Mouse (Mus musculus): Measurements from ENCODE around the gene 2510039O18Rik.
A peak's percentile ranks its signal among the peaks of the same experiment; 100 is the strongest.

The 2510039O18Rik gene

DNA sequence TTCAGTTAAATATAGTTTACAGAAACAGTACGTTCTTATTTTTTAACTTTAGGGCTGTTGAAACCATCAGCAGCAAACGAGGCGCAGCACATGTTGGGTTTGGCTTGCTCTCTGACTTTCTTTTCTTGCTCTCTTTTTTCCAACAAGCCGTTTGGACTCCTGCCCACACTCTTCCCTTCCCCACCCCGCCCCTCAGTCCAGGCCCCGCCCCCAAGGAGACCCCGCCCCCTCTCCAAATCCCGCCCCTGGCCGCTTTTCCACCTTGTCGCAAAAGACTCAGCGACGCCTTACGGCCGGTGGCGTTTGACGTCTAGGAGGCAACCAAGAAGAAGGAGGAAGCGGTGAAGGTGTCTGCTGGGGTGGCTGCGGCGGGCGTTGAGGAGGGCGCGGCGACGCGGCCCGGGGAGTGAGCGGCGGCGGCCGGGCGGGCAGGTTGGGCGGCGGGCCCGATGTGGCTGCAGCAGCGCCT is at the start of gene 2510039O18Rik:
2510039O18Rik (plus strand) TSS at position 320 of the 469 bp plus-strand sequence.
- peak; percentile 89 to 92 for DNase-seq

- DNase-seq = peak in 1 of 2 experiments; percentile 24
Measured at GRCm38 (mm10) chr4:147895815-147896330, 44.8 kb upstream of the 2510039O18Rik start.

GRCm38 (mm10) chr4:147896411-147896810 is 44.3 kb upstream of the 2510039O18Rik start:
- DNase-seq = no peak

GRCm38 (mm10) chr4:147897348-147897747 is 43.3 kb upstream of the 2510039O18Rik start:
- no peak for DNase-seq

DNA sequence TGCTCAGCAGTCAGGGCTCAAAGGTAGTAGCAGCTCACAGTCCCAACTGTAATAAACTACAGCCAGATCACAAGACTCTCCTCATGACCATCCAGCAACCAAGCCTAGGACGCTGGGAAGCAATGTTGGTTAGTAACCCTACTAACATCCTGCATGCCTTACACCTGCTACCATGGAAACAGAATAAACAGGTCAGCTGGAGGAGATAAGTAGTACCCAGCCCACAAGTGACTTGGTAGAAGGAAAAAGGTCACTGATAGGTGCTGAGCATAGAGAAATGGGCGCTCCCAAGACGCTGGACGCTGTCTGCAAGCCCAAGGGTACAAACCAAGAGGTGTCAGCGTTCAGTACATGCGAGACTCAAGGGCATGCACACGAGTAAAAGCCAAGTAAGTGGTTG is 40.2 kb upstream of the 2510039O18Rik start:
- DNase-seq = peak in 1 of 2 experiments; percentile 48

DNA sequence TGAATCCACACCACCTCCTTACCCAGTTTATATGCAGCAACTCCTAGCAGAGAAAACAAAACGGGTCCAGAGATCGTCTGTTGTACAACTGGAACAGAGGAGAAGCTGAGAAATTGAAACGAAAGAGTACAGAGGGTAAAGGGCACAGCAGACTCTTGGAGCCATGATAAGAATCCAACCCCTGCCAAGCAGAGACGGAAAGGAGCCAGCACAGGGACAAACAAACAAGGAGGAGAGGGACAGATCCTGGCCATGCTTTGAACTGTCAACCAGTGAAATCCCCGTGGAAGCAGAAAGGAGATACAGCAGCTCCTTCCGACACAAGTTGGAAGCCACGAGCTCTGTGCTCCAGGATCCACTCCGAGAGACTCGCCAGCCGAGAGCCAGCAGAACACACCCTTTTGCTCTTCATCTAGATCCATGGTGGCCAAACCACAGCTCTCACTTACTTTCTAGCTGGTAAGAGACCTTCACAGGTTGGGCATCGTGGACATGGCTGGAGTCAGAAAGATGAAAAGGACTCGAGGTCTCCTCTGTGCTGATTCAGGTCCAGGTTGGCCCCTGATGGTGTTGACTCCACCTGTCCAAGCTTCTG is 37.7 kb upstream of the 2510039O18Rik start:
- peak; percentile 49 to 53 for DNase-seq

DNA sequence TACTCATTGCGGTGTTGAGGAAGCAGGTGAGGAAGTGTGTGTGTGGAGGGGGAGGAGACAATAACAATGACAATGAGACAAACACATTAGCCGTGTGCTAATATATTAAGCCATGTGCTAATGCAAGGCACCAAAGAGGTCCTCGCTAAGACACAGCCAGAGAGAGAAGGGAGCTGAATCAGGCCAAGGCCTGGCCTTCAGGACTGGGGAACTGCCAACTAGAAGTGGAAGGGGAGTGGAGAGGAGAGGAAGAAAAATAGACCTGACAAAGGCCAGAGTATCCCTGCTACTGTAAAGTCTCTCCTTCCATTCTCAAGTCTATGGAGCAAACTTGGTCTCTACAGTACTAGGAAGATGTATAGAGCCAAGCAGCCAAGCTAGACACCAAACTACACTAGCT is 37.1 kb upstream of the 2510039O18Rik start:
- no peak for DNase-seq

DNA sequence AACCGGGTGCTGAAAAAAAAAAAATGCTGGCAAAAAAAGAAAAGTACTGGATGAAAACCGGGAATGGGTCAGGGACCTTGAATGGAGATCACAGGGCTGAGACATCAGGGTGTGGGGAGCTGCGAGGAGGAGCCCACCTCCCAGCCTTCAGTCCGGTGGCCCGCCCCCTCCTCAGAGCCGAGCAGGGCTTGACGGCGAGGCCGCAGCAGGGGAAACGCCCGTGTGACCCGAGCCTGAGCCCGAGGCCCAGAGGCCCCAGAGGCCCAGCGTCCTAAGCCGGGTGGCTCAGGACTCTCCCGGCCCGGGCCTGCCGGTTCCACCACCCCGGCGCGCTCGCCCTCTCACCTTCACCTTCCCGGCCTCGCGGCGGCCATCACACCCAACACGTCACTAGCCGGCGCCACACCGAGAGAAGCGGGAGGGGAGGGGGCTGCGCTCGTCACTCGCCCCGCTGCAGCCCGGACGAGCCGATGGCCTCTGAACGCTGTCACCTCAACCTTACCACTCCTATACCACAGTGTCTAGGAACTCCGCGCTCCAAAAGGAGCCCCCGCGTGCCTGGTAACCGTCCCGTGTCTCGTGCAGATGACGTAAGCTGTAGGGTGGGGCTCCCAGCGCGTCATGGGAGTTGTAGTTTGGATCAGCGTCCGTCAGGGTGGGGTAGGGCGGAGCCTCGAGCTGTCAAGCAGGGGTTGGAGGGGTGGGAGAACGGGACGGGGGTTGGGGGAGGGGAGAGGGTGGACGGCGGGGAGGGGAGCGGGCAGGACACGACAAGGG is 36.2 kb upstream of the 2510039O18Rik start, which contains the start of gene Mfn2:
Mfn2 (minus strand) TSS at position 392 of the 777 bp plus-strand sequence.
- DNase-seq = peak; percentile 92 to 93

DNA sequence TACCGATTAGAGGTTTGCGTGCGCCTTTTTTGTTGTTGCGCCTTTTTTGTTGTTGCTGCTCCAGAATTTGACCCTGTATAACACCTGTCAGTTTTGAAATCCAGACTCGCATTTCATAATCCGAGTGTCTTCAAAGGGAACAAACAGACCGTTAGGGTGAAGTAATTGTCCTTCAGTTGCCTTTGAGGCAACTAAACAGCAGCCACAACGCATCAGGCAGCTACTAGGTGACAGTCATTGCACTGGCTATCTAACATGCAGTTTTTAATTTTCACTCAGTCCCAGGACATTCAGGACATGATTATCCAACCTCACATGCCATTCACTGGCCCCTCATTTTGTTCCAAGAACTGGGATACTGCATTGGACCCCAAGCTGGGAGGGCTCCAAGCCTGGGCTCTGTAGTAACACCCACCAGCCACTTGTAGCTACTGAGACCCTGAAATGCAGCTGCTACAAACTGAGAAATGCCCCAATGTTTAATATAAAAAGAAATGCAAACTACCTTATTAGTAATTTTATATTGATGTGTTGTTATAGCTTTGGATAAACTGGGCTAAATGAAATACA is 35.5 kb upstream of the 2510039O18Rik start:
- no peak for DNase-seq

DNA sequence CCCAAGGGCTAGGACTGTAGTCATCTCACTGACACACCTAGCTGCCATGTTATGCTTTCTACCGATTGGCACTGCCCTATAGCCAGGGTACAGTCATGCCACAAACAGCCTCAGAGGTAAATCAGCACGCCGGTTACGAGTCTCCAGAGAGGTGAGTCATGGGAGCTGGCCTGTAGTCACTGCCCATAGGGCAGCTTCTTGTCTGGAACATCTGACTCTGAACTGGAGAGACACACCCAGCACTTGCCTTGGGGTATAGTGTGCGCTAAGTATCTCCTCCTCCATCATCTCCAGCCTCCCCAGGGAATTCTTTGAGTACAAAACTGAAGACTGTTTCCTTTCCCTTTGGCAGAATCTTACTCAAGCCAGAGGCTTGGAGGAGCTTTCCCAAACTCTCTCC is 34.5 kb upstream of the 2510039O18Rik start:
- no peak for DNase-seq

DNA sequence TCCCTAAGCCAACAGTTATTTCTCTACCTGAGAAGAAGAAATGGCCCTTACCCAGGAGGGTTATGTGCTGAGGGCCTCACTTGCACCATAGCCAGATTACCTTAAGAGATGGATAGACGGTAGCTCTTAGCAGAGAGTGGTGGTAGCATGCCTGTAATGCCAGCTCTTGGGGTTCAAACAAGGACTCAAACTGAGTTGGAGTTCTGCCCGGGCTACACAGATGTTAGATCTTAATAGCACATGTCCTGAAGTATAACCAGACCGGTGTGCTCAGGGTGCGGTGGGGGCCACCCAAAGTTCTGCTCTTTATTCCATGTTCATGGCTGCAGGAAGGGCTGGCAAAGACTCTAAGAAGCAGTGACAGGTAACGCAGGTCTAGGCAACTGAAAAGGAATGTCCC is 31.2 kb upstream of the 2510039O18Rik start:
- no peak for DNase-seq

DNA sequence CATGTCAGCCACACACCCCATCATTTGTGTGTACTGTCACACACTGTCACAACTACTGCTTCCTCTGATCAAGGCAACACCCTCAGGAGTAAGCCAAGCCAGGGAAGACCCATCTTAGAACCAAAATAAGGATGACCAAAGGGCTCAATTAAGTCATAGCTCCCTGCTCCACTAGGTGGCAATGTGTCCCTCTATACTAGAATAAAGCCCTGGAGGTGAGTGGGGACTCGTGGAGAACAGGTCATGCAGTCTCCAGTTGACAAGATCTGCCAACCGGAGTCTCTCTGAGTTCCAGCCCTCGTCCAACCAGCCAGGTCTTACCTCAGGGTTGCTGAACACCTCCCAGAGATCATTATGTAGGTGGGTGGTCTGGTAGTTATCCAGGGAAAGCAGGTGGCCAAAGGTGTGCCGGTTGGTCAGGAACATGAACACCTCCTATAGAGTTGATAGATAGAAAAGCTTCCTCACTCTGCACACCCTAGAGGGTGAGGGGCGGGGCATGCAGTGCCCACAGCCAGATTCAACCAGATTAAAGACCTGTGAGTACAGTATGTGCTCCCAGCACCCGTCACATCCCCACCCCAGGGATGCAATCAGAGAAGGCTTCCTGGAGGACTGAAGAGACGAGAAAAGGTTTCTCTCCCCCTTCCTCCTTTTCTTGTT is 22.1 kb upstream of the 2510039O18Rik start:
- peak; percentile 65 to 81 for DNase-seq

DNA sequence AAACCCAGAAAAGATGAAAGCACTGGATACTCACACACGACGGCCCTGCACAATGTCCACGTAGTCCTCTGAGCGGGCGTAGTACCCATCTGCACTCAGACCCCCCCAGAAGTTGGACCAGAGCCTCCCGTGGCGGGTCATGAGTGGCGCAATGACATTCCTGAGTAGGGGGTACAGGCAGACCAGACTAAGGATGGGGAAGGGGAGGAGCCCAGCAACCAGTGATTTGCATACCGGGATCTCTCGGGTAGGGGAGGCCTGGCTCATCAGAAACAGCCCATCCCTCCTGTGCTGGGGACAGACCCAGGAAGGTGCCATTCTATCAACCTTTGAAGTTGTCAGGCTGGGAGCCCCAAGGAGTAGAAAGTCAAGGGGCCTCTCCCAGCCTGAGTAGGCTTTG is 19.7 kb upstream of the 2510039O18Rik start:
- DNase-seq = no peak

GRCm38 (mm10) chr4:147922341-147922740 is 18.4 kb upstream of the 2510039O18Rik start:
- DNase-seq = peak in 1 of 2 experiments; percentile 22

- DNase-seq = peak; percentile 70 to 75
Measured at GRCm38 (mm10) chr4:147927705-147928104, 13.0 kb upstream of the 2510039O18Rik start.

GRCm38 (mm10) chr4:147928136-147928535 is 12.6 kb upstream of the 2510039O18Rik start:
- no peak for DNase-seq

- no peak for DNase-seq
Measured at GRCm38 (mm10) chr4:147928540-147928939, 12.2 kb upstream of the 2510039O18Rik start.

DNA sequence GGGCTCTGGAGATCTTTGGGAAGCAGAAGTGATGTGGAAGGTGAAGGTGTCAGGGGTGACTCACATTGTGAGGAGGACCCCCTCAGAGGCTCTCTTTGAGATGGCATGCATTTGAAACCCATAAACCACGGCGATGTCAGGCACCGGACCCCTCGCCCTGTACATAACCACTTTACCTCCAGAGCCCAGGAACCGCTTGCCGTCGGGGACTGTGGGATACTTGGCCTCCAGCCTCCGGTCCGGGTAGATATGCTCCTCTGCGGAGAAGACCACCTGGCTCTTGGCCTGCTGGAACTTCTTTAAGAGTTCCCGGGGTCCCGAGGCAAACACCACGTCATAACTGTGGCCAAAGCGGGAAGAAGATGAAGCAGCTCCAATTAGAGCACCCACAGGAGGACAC is 9.7 kb upstream of the 2510039O18Rik start:
- DNase-seq = no peak

GRCm38 (mm10) chr4:147934134-147934533 is 6.6 kb upstream of the 2510039O18Rik start:
- no peak for DNase-seq

- DNase-seq = no peak
Measured at GRCm38 (mm10) chr4:147934611-147935010, 6.1 kb upstream of the 2510039O18Rik start.

DNA sequence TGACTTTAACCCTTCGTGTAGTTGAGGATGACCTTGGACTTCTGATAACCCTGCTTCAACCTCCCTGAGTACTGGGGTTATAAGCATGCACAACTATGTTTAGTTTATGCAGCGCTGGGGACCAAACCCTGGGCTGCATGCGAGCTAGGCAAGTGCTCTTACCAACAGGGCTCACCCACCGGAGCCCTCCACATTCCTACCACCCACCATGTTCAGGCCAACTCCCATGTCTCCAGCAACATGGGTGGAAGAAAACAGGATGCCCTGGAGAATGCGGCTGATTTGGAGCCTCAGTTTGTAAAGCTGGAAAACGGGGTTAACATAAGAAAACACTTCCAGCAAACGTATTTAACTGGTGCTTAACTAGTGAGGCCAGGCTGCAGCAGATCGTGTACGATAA is 4.8 kb upstream of the 2510039O18Rik start:
- no peak for DNase-seq

GRCm38 (mm10) chr4:147936331-147936954 is 4.3 kb upstream of the 2510039O18Rik start, which contains the start of gene Plod1:
Plod1 (minus strand) TSS chr4:147936767.
- DNase-seq = peak; percentile 88 to 94

Data from kidney, postnatal 36 days (tissue).